Mouse (Mus musculus) thymus, postnatal 25 days (tissue): ENCODE results near the gene Tmem53.

Experiments
- DNase-seq: peaks from one replicate; pipeline ENCODE4 v3.0.0; 2022

Gene Tmem53

DNA sequence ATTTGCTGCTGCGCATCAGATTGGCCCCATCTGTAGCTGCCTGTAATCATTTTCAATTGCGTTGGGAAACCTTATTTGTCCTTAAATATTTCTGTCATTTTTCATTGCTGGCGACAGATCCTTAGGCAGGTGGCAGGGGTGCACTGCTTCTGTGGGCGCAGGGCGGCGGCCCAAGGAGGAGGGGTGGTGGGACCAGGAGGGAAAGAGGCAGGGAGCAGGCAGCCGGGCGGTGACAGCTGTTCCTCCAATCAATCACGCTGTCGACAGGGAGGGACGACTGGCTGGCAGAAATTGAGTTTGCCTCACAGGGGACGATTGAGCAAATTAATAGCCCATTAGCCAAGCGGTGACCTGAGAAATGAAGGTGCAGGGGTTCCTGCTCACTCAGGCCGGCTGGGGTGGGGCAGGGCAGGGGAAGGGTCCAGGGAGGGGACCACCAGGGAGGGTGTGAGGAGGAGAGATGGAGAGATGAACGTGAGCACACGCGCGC lies 66.0 kb downstream of the Tmem53 start:
- DNase-seq: no peak
